Mouse (Mus musculus): Measurements from ENCODE around the gene P2ry2.

- no peak for TF ChIP-seq CTCF (IDR thresholded peaks at IDR 0.05; ENCODE audit: insufficient read depth, low read depth, low read length)
- TF ChIP-seq POLR2A (IDR thresholded peaks at IDR 0.05; ENCODE audit: insufficient read depth, low read depth, low read length): no peak
These were observed 16.3 kb upstream of the P2ry2 start for GRCm38 (mm10) chr7:101028991-101029390.

Data from olfactory bulb, adult 2 months (tissue).